ENCODE assay signal across 11 mouse cellular contexts in genomic region chr9:57550126-57550862, GRCm38 (mm10). TPM values are rescaled to one million over a fixed set of nuclear protein-coding genes. Genes with fewer than 3 reads are reported as not detected.
DNase-seq lines count a peak whose midpoint lies in the region; ATAC-seq and TF ChIP-seq lines count a peak whose summit lies in the region.
"Had no signal": no experiment of that assay in that cellular context is flagged by ENCODE, and none has a peak within 500 bp of the region (broad histone marks: within the 10 kb centered on the region; RNA-seq: fewer than 3 reads in every experiment).

No protein-coding gene starts in this region.

- no peak for TF ChIP-seq CTCF in heart, postnatal 0 days (IDR thresholded peaks at IDR 0.05; ENCODE audit: low read depth)

- TF ChIP-seq EP300 in heart, postnatal 0 days (IDR thresholded peaks at IDR 0.05; ENCODE audit: low read depth), result peak; percentile 46; the same call in 1 of the 2 replicates

- peaks cover 39% of the 10 kb centered on the region for H3K36me3 ChIP-seq in embryonic facial prominence, embryonic 15.5 days
- peaks cover 36% of the 10 kb centered on the region for H3K36me3 ChIP-seq in heart, postnatal 0 days (replicated peaks; ENCODE audit: control insufficient read depth, insufficient read depth, low read length)
- peaks cover 3% of the 10 kb centered on the region; the same call in 1 of the 2 replicates for H3K36me3 ChIP-seq in forebrain, embryonic 16.5 days (ENCODE audit: control insufficient read depth, insufficient read depth)

- H3K27me3 ChIP-seq in embryonic facial prominence, embryonic 15.5 days, result no peaks in the 10 kb centered on the region
- no peaks in the 10 kb centered on the region for H3K27me3 ChIP-seq in heart, postnatal 0 days (ENCODE audit: control insufficient read depth, insufficient read depth, low read length)
- H3K27me3 ChIP-seq in forebrain, embryonic 16.5 days (replicated peaks; ENCODE audit: control insufficient read depth, insufficient read depth, low read length), result no peaks in the 10 kb centered on the region
- H3K27me3 ChIP-seq: neural tube, embryonic 15.5 days had no signal

- intact Hi-C loops in heart, postnatal 36 days (cut with DNase I), result no loop called here

- ATAC-seq in embryonic facial prominence, embryonic 15.5 days (ENCODE audit: insufficient number of reproducible peaks, low FRiP score, low TSS enrichment, low read depth), result peak; percentile 34
- peak; percentile 85 for ATAC-seq in heart, postnatal 0 days (ENCODE audit: insufficient read depth, low read depth)
- no peak for ATAC-seq in forebrain, embryonic 16.5 days

- no peak overlapping the region for H3K9ac ChIP-seq in embryonic facial prominence, embryonic 15.5 days
- H3K9ac ChIP-seq in heart, postnatal 0 days (replicated peaks; ENCODE audit: low read depth, low read length), result no peak overlapping the region; the same call in 1 of the 2 replicates
- no peak overlapping the region for H3K9ac ChIP-seq in forebrain, embryonic 16.5 days (replicated peaks; ENCODE audit: low read depth, low read length)
- H3K9ac ChIP-seq: neural tube, embryonic 15.5 days had no signal

- H3K4me1 ChIP-seq in embryonic facial prominence, embryonic 15.5 days, result peaks cover 7% of the 10 kb centered on the region
- H3K4me1 ChIP-seq in heart, postnatal 0 days (ENCODE audit: control insufficient read depth, insufficient read depth), result peaks cover 39% of the 10 kb centered on the region
- peaks cover 18% of the 10 kb centered on the region for H3K4me1 ChIP-seq in forebrain, embryonic 16.5 days (replicated peaks; ENCODE audit: control insufficient read depth, insufficient read depth, low read length)

- H3K9me3 ChIP-seq in embryonic facial prominence, embryonic 15.5 days (replicated peaks), result no peaks in the 10 kb centered on the region
- H3K9me3 ChIP-seq in heart, postnatal 0 days (replicated peaks; ENCODE audit: control insufficient read depth, low read length), result no peaks in the 10 kb centered on the region
- H3K9me3 ChIP-seq in forebrain, embryonic 16.5 days (ENCODE audit: control insufficient read depth, low read length), result no peaks in the 10 kb centered on the region
- H3K9me3 ChIP-seq: neural tube, embryonic 15.5 days had no signal

- WGBS in embryonic facial prominence, embryonic 15.5 days, result 73% methylated on average over 11 of the region's 11 CpGs
- 49% methylated on average over 11 of the region's 11 CpGs for WGBS in heart, postnatal 0 days
- WGBS in forebrain, embryonic 16.5 days, result 95% methylated on average over 11 of the region's 11 CpGs

- H3K27ac ChIP-seq in embryonic facial prominence, embryonic 15.5 days (replicated peaks), result 0 out of 2 replicates have a peak overlapping the region, but pooled peaks have one; percentile 17
- peak overlapping the region; percentile 89 for H3K27ac ChIP-seq in heart, postnatal 0 days (ENCODE audit: low read depth)
- no peak overlapping the region for H3K27ac ChIP-seq in forebrain, embryonic 16.5 days (ENCODE audit: low read length)
- H3K27ac ChIP-seq: neural tube, embryonic 15.5 days had no signal

- H3K4me2 ChIP-seq in embryonic facial prominence, embryonic 15.5 days (replicated peaks), result no peak overlapping the region
- peak overlapping the region; percentile 29 for H3K4me2 ChIP-seq in heart, postnatal 0 days (ENCODE audit: low read depth, low read length)
- H3K4me2 ChIP-seq in forebrain, embryonic 16.5 days (ENCODE audit: low read length), result no peak overlapping the region
- H3K4me2 ChIP-seq: neural tube, embryonic 15.5 days had no signal

- peak; percentile 79 to 85 for DNase-seq in heart, adult 18-20 months
- DNase-seq in heart, postnatal 36 days, result no peak
- DNase-seq in heart, postnatal 0 days (ENCODE audit: low spot score), result peak; percentile 83
- DNase-seq in lung, postnatal 10 days, result peak; percentile 41
- no peak for DNase-seq in right cerebral cortex, postnatal 4 days
- no peak for DNase-seq in right cerebral cortex, postnatal 25 days
- DNase-seq: cerebellum, postnatal 36 days; left cerebral cortex, postnatal 4 days had no signal

- H3K4me3 ChIP-seq in embryonic facial prominence, embryonic 15.5 days (replicated peaks), result no peak overlapping the region
- no peak overlapping the region for H3K4me3 ChIP-seq in heart, postnatal 0 days (ENCODE audit: low read depth, low read length)
- H3K4me3 ChIP-seq in forebrain, embryonic 16.5 days (replicated peaks; ENCODE audit: low read length), result no peak overlapping the region
- H3K4me3 ChIP-seq: neural tube, embryonic 15.5 days had no signal

RNA-seq across cellular contexts. Expression of gene Mpi, which starts 2.3 kb away (rescaled TPM):
- 100 to 1,000 TPM; 118 to 140 TPM for total RNA-seq in heart, adult 18-20 months (2021)
- total RNA-seq in heart, postnatal 36 days (2021), result 100 to 1,000 TPM; 129 to 161 TPM
- polyA plus RNA-seq in embryonic facial prominence, embryonic 15.5 days (2015; fragmentation: Nextera tagmentation; extraction: Ambion mirVana), result 47.9 and 50.5 TPM in 2 replicates
- total RNA-seq in heart, postnatal 0 days (2014; rRNA removed; ENCODE audit: low replicate concordance), result 130 TPM in 2 replicates
- 97.7 and 99.1 TPM in 2 replicates for polyA plus RNA-seq in heart, postnatal 0 days (2015; fragmentation: Nextera tagmentation; extraction: Ambion mirVana)
- polyA plus RNA-seq in forebrain, embryonic 16.5 days (2015; fragmentation: Nextera tagmentation; extraction: Ambion mirVana), result 57.5 and 73.7 TPM in 2 replicates

RNA-seq across cellular contexts. Expression of gene Scamp2, which starts 10.4 kb away (rescaled TPM):
- 10 to 100 TPM; 24.2 to 28.5 TPM for total RNA-seq in heart, adult 18-20 months (2021)
- total RNA-seq in heart, postnatal 36 days (2021), result 10 to 100 TPM; 25.8 to 29.4 TPM
- 82.8 and 84.6 TPM in 2 replicates for polyA plus RNA-seq in embryonic facial prominence, embryonic 15.5 days (2015; fragmentation: Nextera tagmentation; extraction: Ambion mirVana)
- total RNA-seq in heart, postnatal 0 days (2014; rRNA removed; ENCODE audit: low replicate concordance), result 42.1 and 91.7 TPM in 2 replicates
- polyA plus RNA-seq in heart, postnatal 0 days (2015; fragmentation: Nextera tagmentation; extraction: Ambion mirVana), result 45.9 and 46.5 TPM in 2 replicates
- polyA plus RNA-seq in forebrain, embryonic 16.5 days (2015; fragmentation: Nextera tagmentation; extraction: Ambion mirVana), result 54.0 and 56.0 TPM in 2 replicates

RNA-seq across cellular contexts. Expression of gene Fam219b, which starts 13.0 kb away (rescaled TPM):
- total RNA-seq in heart, adult 18-20 months (2021), result 1 to 10 TPM; 8.1 to 9.2 TPM
- 1 to 10 TPM; 7.2 to 8.3 TPM for total RNA-seq in heart, postnatal 36 days (2021)
- polyA plus RNA-seq in embryonic facial prominence, embryonic 15.5 days (2015; fragmentation: Nextera tagmentation; extraction: Ambion mirVana), result 27.3 and 28.2 TPM in 2 replicates
- 4.5 and 9.2 TPM in 2 replicates for total RNA-seq in heart, postnatal 0 days (2014; rRNA removed; ENCODE audit: low replicate concordance)
- 8.0 and 8.8 TPM in 2 replicates for polyA plus RNA-seq in heart, postnatal 0 days (2015; fragmentation: Nextera tagmentation; extraction: Ambion mirVana)
- 25.2 and 26.6 TPM in 2 replicates for polyA plus RNA-seq in forebrain, embryonic 16.5 days (2015; fragmentation: Nextera tagmentation; extraction: Ambion mirVana)

RNA-seq across cellular contexts. Expression of gene Cox5a, which starts 29.2 kb away (rescaled TPM):
- 1,000 to 10,000 TPM; 2,577 to 2,715 TPM for total RNA-seq in heart, adult 18-20 months (2021)
- total RNA-seq in heart, postnatal 36 days (2021), result 1,000 to 10,000 TPM; 2,624 to 2,673 TPM
- 450 and 454 TPM in 2 replicates for polyA plus RNA-seq in embryonic facial prominence, embryonic 15.5 days (2015; fragmentation: Nextera tagmentation; extraction: Ambion mirVana)
- total RNA-seq in heart, postnatal 0 days (2014; rRNA removed; ENCODE audit: low replicate concordance), result 1,146 and 1,154 TPM in 2 replicates
- polyA plus RNA-seq in heart, postnatal 0 days (2015; fragmentation: Nextera tagmentation; extraction: Ambion mirVana), result 4,139 and 4,337 TPM in 2 replicates
- polyA plus RNA-seq in forebrain, embryonic 16.5 days (2015; fragmentation: Nextera tagmentation; extraction: Ambion mirVana), result 720 and 756 TPM in 2 replicates

RNA-seq across cellular contexts. Expression of gene Ulk3, which starts 39.0 kb away (rescaled TPM):
- total RNA-seq in heart, adult 18-20 months (2021), result 1 to 10 TPM; 8.6 to 9.3 TPM
- total RNA-seq in heart, postnatal 36 days (2021), result 1 to 10 TPM; 7.1 to 8.2 TPM
- 22.7 and 28.5 TPM in 2 replicates for polyA plus RNA-seq in embryonic facial prominence, embryonic 15.5 days (2015; fragmentation: Nextera tagmentation; extraction: Ambion mirVana)
- total RNA-seq in heart, postnatal 0 days (2014; rRNA removed; ENCODE audit: low replicate concordance), result 28.1 and 189 TPM in 2 replicates
- 6.6 and 8.0 TPM in 2 replicates for polyA plus RNA-seq in heart, postnatal 0 days (2015; fragmentation: Nextera tagmentation; extraction: Ambion mirVana)
- polyA plus RNA-seq in forebrain, embryonic 16.5 days (2015; fragmentation: Nextera tagmentation; extraction: Ambion mirVana), result 27.2 and 43.3 TPM in 2 replicates

Comparison
In these comparisons a context has a peak if more than half of its experiments do, and no peak if none do; other contexts are left out.
1. DNase-seq: peak in heart, adult 18-20 months (2 of 2), heart, postnatal 0 days (single experiment) and lung, postnatal 10 days (single experiment); none in heart, postnatal 36 days (0 of 2), right cerebral cortex, postnatal 4 days (single experiment) and right cerebral cortex, postnatal 25 days (single experiment).